Mouse (Mus musculus) kidney, postnatal 14 days (tissue): ENCODE measurements around the gene Kif18b.

Experiments used
- DNase-seq: peaks from one replicate; pipeline ENCODE4 v3.0.0; 2022; ENCODE audit warnings: mixed read lengths

Kif18b gene

GRCm38 (mm10) chr11:102924557-102925350 lies at the start of gene Kif18b:
Gene Kif18b, minus strand, starts transcription at chr11:102925124.
- DNase-seq, result peak; percentile 98

- DNase-seq, result peak; percentile 53
These were observed 47.4 kb upstream of the Kif18b start for GRCm38 (mm10) chr11:102972326-102972725.

GRCm38 (mm10) chr11:102971604-102972003 lies 46.7 kb upstream of the Kif18b start:
- DNase-seq, result no peak

GRCm38 (mm10) chr11:102964547-102965091 lies 39.7 kb upstream of the Kif18b start:
- peak; percentile 32 for DNase-seq

- no peak for DNase-seq
These were observed 39.1 kb upstream of the Kif18b start for GRCm38 (mm10) chr11:102963855-102964546.

- no peak for DNase-seq
These were observed 38.4 kb upstream of the Kif18b start for GRCm38 (mm10) chr11:102963246-102963854.

GRCm38 (mm10) chr11:102962861-102963245 lies 37.9 kb upstream of the Kif18b start:
- DNase-seq, result no peak

GRCm38 (mm10) chr11:102961082-102961481 lies 36.2 kb upstream of the Kif18b start:
- no peak for DNase-seq

GRCm38 (mm10) chr11:102958870-102959269 lies 33.9 kb upstream of the Kif18b start:
- no peak for DNase-seq

GRCm38 (mm10) chr11:102958431-102958830 lies 33.5 kb upstream of the Kif18b start:
- DNase-seq, result no peak

- no peak for DNase-seq
These were observed 32.8 kb upstream of the Kif18b start for GRCm38 (mm10) chr11:102957692-102958091.

- DNase-seq, result no peak
These were observed 32.2 kb upstream of the Kif18b start for GRCm38 (mm10) chr11:102956962-102957614.

GRCm38 (mm10) chr11:102952922-102953321 lies 28.0 kb upstream of the Kif18b start:
- DNase-seq, result no peak

- peak; percentile 76 for DNase-seq
These were observed 23.4 kb upstream of the Kif18b start for GRCm38 (mm10) chr11:102948043-102948961.

- DNase-seq, result no peak
These were observed 22.0 kb upstream of the Kif18b start for GRCm38 (mm10) chr11:102946992-102947343.

GRCm38 (mm10) chr11:102946265-102946991 lies 21.5 kb upstream of the Kif18b start, which contains the start of gene C1ql1:
Gene C1ql1, minus strand, starts transcription at chr11:102946688.
- peak; percentile 93 for DNase-seq

- DNase-seq, result no peak
These were observed 20.7 kb upstream of the Kif18b start for GRCm38 (mm10) chr11:102945306-102946264.

- no peak for DNase-seq
These were observed 16.3 kb upstream of the Kif18b start for GRCm38 (mm10) chr11:102941236-102941635.

- no peak for DNase-seq
These were observed 14.2 kb upstream of the Kif18b start for GRCm38 (mm10) chr11:102939024-102939675.
